Mouse (Mus musculus): ENCODE data around the gene Rsph4a. TPM values are rescaled to one million over a fixed set of nuclear protein-coding genes. Genes with fewer than 3 reads are reported as not detected.
A peak's percentile ranks its signal among the peaks of the same experiment; 100 is the strongest.

Rsph4a gene
- polyA plus RNA-seq, 2 experiments = 0.04 TPM; not detected in 1

GRCm38 (mm10) chr10:33905489-33905888, 578 bp downstream of the Rsph4a start:
- peak overlapping the region; percentile 46; the same call in 1 of the 2 replicates for H3K9ac ChIP-seq (ENCODE audit: low read depth, low read length, severe bottlenecking)
- no peaks in the 10 kb centered on the region for H3K9me3 ChIP-seq (ENCODE audit: control insufficient read depth, low read length)
- DNase-seq (ENCODE audit: low spot score) (no peak), ATAC-seq (ENCODE audit: low FRiP score, low read depth) (no peak)
- peak overlapping the region; percentile 42 for H3K4me3 ChIP-seq (replicated peaks; ENCODE audit: low read length)
- H3K27me3 ChIP-seq (ENCODE audit: control insufficient read depth, insufficient read depth, low read length) = no peaks in the 10 kb centered on the region
- no peak overlapping the region for H3K27ac ChIP-seq (replicated peaks; ENCODE audit: low read depth, low read length)
- no peaks in the 10 kb centered on the region for H3K4me1 ChIP-seq (ENCODE audit: control insufficient read depth, insufficient read depth, low read length)
- H3K36me3 ChIP-seq (ENCODE audit: control insufficient read depth, insufficient read depth, low read length) = no peaks in the 10 kb centered on the region
- WGBS = 3% methylated on average over 6 of the region's 6 CpGs
- TF ChIP-seq POLR2A (IDR thresholded peaks at IDR 0.05; ENCODE audit: borderline replicate concordance, extremely low read depth, insufficient read depth, insufficient read length) = no peak
- peak overlapping the region; percentile 65 for H3K4me2 ChIP-seq (replicated peaks; ENCODE audit: low read depth, low read length, severe bottlenecking)

GRCm38 (mm10) chr10:33940702-33941101, 35.8 kb downstream of the Rsph4a start:
- no peak overlapping the region for H3K4me3 ChIP-seq (replicated peaks; ENCODE audit: low read length)
- no peak for DNase-seq (ENCODE audit: low spot score)
- TF ChIP-seq POLR2A (IDR thresholded peaks at IDR 0.05; ENCODE audit: borderline replicate concordance, extremely low read depth, insufficient read depth, insufficient read length) = no peak

GRCm38 (mm10) chr10:33945390-33945789, 40.5 kb downstream of the Rsph4a start:
- Histone ChIP-seq H3K9ac (ENCODE audit: low read depth, low read length, severe bottlenecking) (no peak overlapping the region), H3K27ac (replicated peaks; ENCODE audit: low read depth, low read length) (no peak overlapping the region), H3K4me1 (ENCODE audit: control insufficient read depth, insufficient read depth, low read length) (peaks cover 5% of the 10 kb centered on the region; the same call in 1 of the 2 replicates), H3K4me2 (replicated peaks; ENCODE audit: low read depth, low read length, severe bottlenecking) (no peak overlapping the region), H3K9me3 (ENCODE audit: control insufficient read depth, low read length) (no peaks in the 10 kb centered on the region), H3K4me3 (replicated peaks; ENCODE audit: low read length) (no peak overlapping the region), H3K27me3 (ENCODE audit: control insufficient read depth, insufficient read depth, low read length) (no peaks in the 10 kb centered on the region), H3K36me3 (ENCODE audit: control insufficient read depth, insufficient read depth, low read length) (peaks cover 50% of the 10 kb centered on the region)
- TF ChIP-seq POLR2A (IDR thresholded peaks at IDR 0.05; ENCODE audit: borderline replicate concordance, extremely low read depth, insufficient read depth, insufficient read length) = no peak
- ATAC-seq (ENCODE audit: low FRiP score, low read depth) (no peak), DNase-seq (ENCODE audit: low spot score) (no peak)
- 92% methylated on average over 3 of the region's 3 CpGs for WGBS

More at GRCm38 (mm10) chr10:33940702-33941101, 35.8 kb downstream of the Rsph4a start:
- Histone ChIP-seq H3K9me3 (ENCODE audit: control insufficient read depth, low read length) (no peaks in the 10 kb centered on the region), H3K4me2 (replicated peaks; ENCODE audit: low read depth, low read length, severe bottlenecking) (no peak overlapping the region), H3K36me3 (ENCODE audit: control insufficient read depth, insufficient read depth, low read length) (peaks cover 64% of the 10 kb centered on the region), H3K27me3 (ENCODE audit: control insufficient read depth, insufficient read depth, low read length) (no peaks in the 10 kb centered on the region), H3K27ac (replicated peaks; ENCODE audit: low read depth, low read length) (no peak overlapping the region), H3K4me1 (ENCODE audit: control insufficient read depth, insufficient read depth, low read length) (no peaks in the 10 kb centered on the region), H3K9ac (ENCODE audit: low read depth, low read length, severe bottlenecking) (no peak overlapping the region)
- no peak for ATAC-seq (ENCODE audit: low FRiP score, low read depth)

GRCm38 (mm10) chr10:33946336-33946735, 41.4 kb downstream of the Rsph4a start:
- Histone ChIP-seq H3K9me3 (ENCODE audit: control insufficient read depth, low read length) (no peaks in the 10 kb centered on the region), H3K27me3 (ENCODE audit: control insufficient read depth, insufficient read depth, low read length) (no peaks in the 10 kb centered on the region), H3K4me2 (replicated peaks; ENCODE audit: low read depth, low read length, severe bottlenecking) (no peak overlapping the region), H3K4me1 (ENCODE audit: control insufficient read depth, insufficient read depth, low read length) (peaks cover 5% of the 10 kb centered on the region; the same call in 1 of the 2 replicates), H3K27ac (replicated peaks; ENCODE audit: low read depth, low read length) (no peak overlapping the region), H3K9ac (ENCODE audit: low read depth, low read length, severe bottlenecking) (no peak overlapping the region), H3K4me3 (replicated peaks; ENCODE audit: low read length) (no peak overlapping the region), H3K36me3 (ENCODE audit: control insufficient read depth, insufficient read depth, low read length) (peaks cover 42% of the 10 kb centered on the region)
- DNase-seq (ENCODE audit: low spot score) (no peak), ATAC-seq (ENCODE audit: low FRiP score, low read depth) (no peak)
- 89% methylated on average over 2 of the region's 2 CpGs for WGBS
- no peak for TF ChIP-seq POLR2A (IDR thresholded peaks at IDR 0.05; ENCODE audit: borderline replicate concordance, extremely low read depth, insufficient read depth, insufficient read length)

GRCm38 (mm10) chr10:33950803-33951583, 46.1 kb downstream of the Rsph4a start, which contains the start of gene Zup1:
Gene Zup1 (minus strand): TSS chr10:33951269.
- peak; percentile 80; the same call in 1 of the 2 replicates for TF ChIP-seq POLR2A (IDR thresholded peaks at IDR 0.05; ENCODE audit: borderline replicate concordance, extremely low read depth, insufficient read depth, insufficient read length)
- peak; percentile 95 for ATAC-seq (ENCODE audit: low FRiP score, low read depth)
- Histone ChIP-seq H3K9me3 (ENCODE audit: control insufficient read depth, low read length) (no peaks in the 10 kb centered on the region), H3K4me1 (ENCODE audit: control insufficient read depth, insufficient read depth, low read length) (peaks cover 5% of the 10 kb centered on the region; the same call in 1 of the 2 replicates), H3K9ac (ENCODE audit: low read depth, low read length, severe bottlenecking) (peak within 1 kb of the TSS; percentile 94), H3K27ac (replicated peaks; ENCODE audit: low read depth, low read length) (peak within 1 kb of the TSS; percentile 80), H3K4me2 (replicated peaks; ENCODE audit: low read depth, low read length, severe bottlenecking) (peak within 1 kb of the TSS; percentile 71), H3K36me3 (ENCODE audit: control insufficient read depth, insufficient read depth, low read length) (peaks cover 15% of the 10 kb centered on the region; the same call in 1 of the 2 replicates), H3K4me3 (replicated peaks; ENCODE audit: low read length) (peak within 1 kb of the TSS; percentile 71), H3K27me3 (ENCODE audit: control insufficient read depth, insufficient read depth, low read length) (no peaks in the 10 kb centered on the region)
- WGBS = 2% methylated on average over 41 of the region's 42 CpGs
- peak; percentile 88 for DNase-seq (ENCODE audit: low spot score)

Data from limb, embryonic 14.5 days (tissue).